Mouse (Mus musculus) ES-Bruce4 (cell line): Measurements from ENCODE around the gene Hist1h3i. TPM values are rescaled to one million over a fixed set of nuclear protein-coding genes. Genes with fewer than 3 reads are reported as not detected.

Source experiments
- H3K27ac ChIP-seq: 2 replicates; pipeline ENCODE4 v1.5.1; 2012; ENCODE audit warnings: low read length, inconsistent platforms; ENCODE audit not compliant: insufficient read depth
- H3K27me3 ChIP-seq: 2 replicates; pipeline ENCODE4 v1.6.1; 2012; ENCODE audit warnings: mild to moderate bottlenecking, low read length, inconsistent platforms; ENCODE audit not compliant: control insufficient read depth, poor library complexity, insufficient read depth, severe bottlenecking
- H3K36me3 ChIP-seq: 2 replicates; pipeline ENCODE4 v1.6.1; 2012; ENCODE audit warnings: inconsistent platforms, mild to moderate bottlenecking, low read length, moderate library complexity; ENCODE audit not compliant: control insufficient read depth, poor library complexity, insufficient read depth, severe bottlenecking
- H3K4me1 ChIP-seq: one replicate; pipeline ENCODE4 v1.8.1; 2011; ENCODE audit warnings: low read length; ENCODE audit not compliant: control insufficient read depth, insufficient read depth
- H3K4me3 ChIP-seq: 2 replicates; pipeline ENCODE4 v1.5.1; 2011; ENCODE audit warnings: low read depth, mild to moderate bottlenecking, low read length
- H3K9ac ChIP-seq: 2 replicates; pipeline ENCODE4 v1.6.1; 2012; ENCODE audit warnings: low read depth, mild to moderate bottlenecking, inconsistent platforms; ENCODE audit not compliant: poor library complexity, severe bottlenecking
- H3K9me3 ChIP-seq: replicated peaks from 2 replicates; pipeline ENCODE4 v1.6.1; 2012; ENCODE audit warnings: mild to moderate bottlenecking, low read length, inconsistent platforms; ENCODE audit not compliant: control insufficient read depth, poor library complexity, insufficient read depth, severe bottlenecking
- CTCF ChIP-seq: IDR thresholded peaks from one replicate; pipeline ENCODE4 v1.8.1; 2011; ENCODE audit warnings: low read depth, low read length
- EP300 ChIP-seq: IDR thresholded peaks from 2 replicates; pipeline ENCODE4 v1.6.1; 2011; ENCODE audit warnings: low read depth, low read length; ENCODE audit not compliant: insufficient read depth
- POLR2A ChIP-seq: IDR thresholded peaks from one replicate; pipeline ENCODE4 v1.8.1; 2011; ENCODE audit warnings: low read length; ENCODE audit not compliant: insufficient read depth
- polyA plus RNA-seq: library from polyadenylated mRNA; stranded (reverse); fragments of >200 nt; gene quantifications from 2 replicates; pipeline ENCODE4 v1.2.4, GENCODE M21; 2011; ENCODE audit warnings: low read depth; ENCODE audit not compliant: missing spikeins, insufficient read depth, insufficient read length

Gene Hist1h3i
- polyA plus RNA-seq, 1 experiment, result not detected

DNA sequence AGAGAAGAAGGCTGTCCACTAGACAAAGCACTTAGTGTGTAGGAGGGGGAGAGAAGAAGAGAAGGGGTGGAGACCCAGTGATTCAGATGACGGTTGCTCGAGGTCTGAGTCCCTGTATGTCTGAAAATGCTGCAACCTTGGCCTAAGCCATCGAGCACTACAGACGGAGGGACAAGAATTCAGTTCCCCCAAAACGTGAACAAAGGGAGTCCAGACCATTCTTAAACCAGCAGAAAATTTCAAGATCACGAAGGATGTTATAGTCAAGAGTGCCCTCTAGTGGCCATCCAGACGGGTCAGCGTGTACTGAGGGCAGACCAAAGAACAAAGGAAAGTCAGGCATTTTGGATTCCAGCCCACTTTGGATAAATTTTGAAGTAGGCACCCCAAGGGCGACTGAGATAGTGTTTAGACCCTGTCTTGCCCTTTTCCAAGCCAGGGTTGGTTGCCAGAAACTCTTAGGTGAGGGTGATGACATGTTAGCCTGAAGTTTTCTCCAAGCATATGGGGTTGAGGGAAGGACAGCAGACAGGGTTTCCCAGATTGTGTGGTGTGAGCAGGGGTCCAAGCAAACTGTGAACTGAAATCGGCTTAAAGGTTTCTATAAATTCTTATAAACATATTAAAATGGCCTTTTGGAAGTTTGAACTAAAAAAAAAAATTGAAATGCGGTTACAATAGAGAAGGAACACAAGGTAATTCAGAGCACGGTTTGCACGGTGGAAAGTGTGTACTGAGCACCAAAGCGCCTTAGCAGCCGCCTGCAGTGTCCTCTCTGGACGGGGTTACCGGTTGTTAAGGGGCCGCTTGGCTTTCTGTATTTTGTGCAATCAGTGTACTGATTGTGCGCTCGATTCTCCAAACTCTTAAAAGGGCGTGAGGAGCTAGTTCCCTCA, 48.9 kb downstream of the Hist1h3i start:
- peaks cover 2% of the 10 kb centered on the region for H3K4me1 ChIP-seq
- peak overlapping the region; percentile 50 for H3K9ac ChIP-seq
- peak overlapping the region; percentile 87 for H3K27ac ChIP-seq
- no peaks in the 10 kb centered on the region for H3K9me3 ChIP-seq
- TF ChIP-seq CTCF, result peak; percentile 61
- TF ChIP-seq EP300, result no peak
- H3K4me3 ChIP-seq, result peak overlapping the region; percentile 36
- H3K36me3 ChIP-seq, result no peaks in the 10 kb centered on the region
- no peaks in the 10 kb centered on the region for H3K27me3 ChIP-seq

DNA sequence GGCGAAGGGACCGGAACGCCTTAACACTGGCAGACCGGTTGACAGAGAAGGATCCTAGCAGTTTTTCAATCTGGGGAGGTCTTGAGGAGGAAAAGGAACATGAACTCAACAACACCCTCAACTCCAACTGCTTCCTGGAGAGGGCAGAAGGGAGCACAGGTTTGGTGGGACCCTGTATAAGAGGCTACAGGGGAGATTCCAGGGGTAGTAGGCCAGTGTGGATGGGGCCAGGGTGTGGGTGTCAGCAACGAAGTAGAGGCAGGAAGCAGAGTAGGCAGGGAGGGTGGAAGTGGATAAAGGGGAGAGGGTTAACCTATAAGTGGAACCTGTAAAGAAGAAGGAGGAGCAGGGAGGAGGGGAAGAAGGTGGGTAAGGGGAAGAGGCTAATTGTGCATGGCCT, 49.7 kb downstream of the Hist1h3i start:
- Histone ChIP-seq H3K4me3 (no peak overlapping the region), H3K27me3 (no peaks in the 10 kb centered on the region), H3K36me3 (no peaks in the 10 kb centered on the region), H3K4me1 (peaks cover 2% of the 10 kb centered on the region), H3K9ac (peak overlapping the region; percentile 50; the same call in 1 of the 2 replicates), H3K27ac (no peak overlapping the region; the same call in 1 of the 2 replicates), H3K9me3 (no peaks in the 10 kb centered on the region)
- TF ChIP-seq POLR2A, result no peak
- peak; percentile 9 for TF ChIP-seq CTCF
- no peak for TF ChIP-seq EP300

Other genes starting within 250 kb of the Hist1h3i start
- gene Olfr1366, start 240.6 kb downstream of the Hist1h3i start, polyA plus RNA-seq, result not detected in 2 replicates
- 0.15 and 0.23 TPM in 2 replicates for gene Olfr1535, start 223.5 kb downstream of the Hist1h3i start, polyA plus RNA-seq
- gene Olfr1364, start 201.6 kb downstream of the Hist1h3i start, polyA plus RNA-seq, result not detected in 2 replicates
- not detected in 2 replicates for gene Olfr1362, start 169.3 kb downstream of the Hist1h3i start, polyA plus RNA-seq
- gene Olfr11, start 140.9 kb downstream of the Hist1h3i start, polyA plus RNA-seq, result not detected in 2 replicates
- gene Olfr1361, start 120.0 kb downstream of the Hist1h3i start, polyA plus RNA-seq, result not detected in 2 replicates
- not detected in 2 replicates for gene Olfr1360, start 106.0 kb downstream of the Hist1h3i start, polyA plus RNA-seq
- not detected in 2 replicates for gene Olfr1359, start 85.3 kb downstream of the Hist1h3i start, polyA plus RNA-seq
- 25.5 and 27.2 TPM in 2 replicates for gene Hist1h2bl, start 67.2 kb downstream of the Hist1h3i start, polyA plus RNA-seq
- 3.6 TPM in 1 of 2 replicates, not detected in the other for gene Hist1h2ai, start 66.9 kb downstream of the Hist1h3i start, polyA plus RNA-seq
- 25.3 and 31.8 TPM in 2 replicates for gene Hist1h3h, start 65.7 kb downstream of the Hist1h3i start, polyA plus RNA-seq
- 14.2 and 21.7 TPM in 2 replicates for gene Hist1h2bm, start 61.3 kb downstream of the Hist1h3i start, polyA plus RNA-seq
- 8.2 and 13.4 TPM in 2 replicates for gene Hist1h4j, start 48.3 kb downstream of the Hist1h3i start, polyA plus RNA-seq
- gene Hist1h4k, start 32.9 kb downstream of the Hist1h3i start, polyA plus RNA-seq, result 16.3 and 17.1 TPM in 2 replicates
- gene Hist1h2ak, start 29.5 kb downstream of the Hist1h3i start, polyA plus RNA-seq, result 6.7 and 7.5 TPM in 2 replicates
- 19.3 and 20.7 TPM in 2 replicates for gene Hist1h2bn, start 29.2 kb downstream of the Hist1h3i start, polyA plus RNA-seq
- gene Hist1h1b, start 2.7 kb downstream of the Hist1h3i start, polyA plus RNA-seq, result 7.4 and 9.2 TPM in 2 replicates
- gene Hist1h2an, start 3.8 kb upstream of the Hist1h3i start, polyA plus RNA-seq, result not detected in 2 replicates
- 2.5 TPM in 1 of 2 replicates, not detected in the other for gene Hist1h2bp, start 4.1 kb upstream of the Hist1h3i start, polyA plus RNA-seq
- 16.9 and 28.4 TPM in 2 replicates for gene Hist1h2bq, start 26.8 kb upstream of the Hist1h3i start, polyA plus RNA-seq
- gene Hist1h2ao, start 27.1 kb upstream of the Hist1h3i start, polyA plus RNA-seq, result not detected in 2 replicates
- 12.0 and 17.7 TPM in 2 replicates for gene Hist1h4m, start 28.4 kb upstream of the Hist1h3i start, polyA plus RNA-seq
- gene Hist1h4n, start 48.8 kb upstream of the Hist1h3i start, polyA plus RNA-seq, result 16.5 and 26.2 TPM in 2 replicates
- gene Hist1h2ap, start 50.1 kb upstream of the Hist1h3i start, polyA plus RNA-seq, result 47.5 and 51.1 TPM in 2 replicates
- gene Hist1h2br, start 50.4 kb upstream of the Hist1h3i start, polyA plus RNA-seq, result 18.1 and 27.4 TPM in 2 replicates
- 8.1 and 11.5 TPM in 2 replicates for gene Zfp184, start 161.7 kb upstream of the Hist1h3i start, polyA plus RNA-seq
- gene Pom121l2, start 197.8 kb upstream of the Hist1h3i start, polyA plus RNA-seq, result not detected in 2 replicates
- gene Prss16, start 226.4 kb upstream of the Hist1h3i start, polyA plus RNA-seq, result 4.1 and 6.9 TPM in 2 replicates